In genomic region chr12:116383101-116383500, GRCm38 (mm10) we compare ENCODE assay signal across 12 mouse cellular contexts.
"Had no signal": no experiment of that assay in that cellular context is flagged by ENCODE, and none has a peak within 500 bp of the region (broad histone marks: within the 10 kb centered on the region; RNA-seq: fewer than 3 reads in every experiment).

No protein-coding gene starts in this region.

- ATAC-seq: liver, embryonic 12.5 days had no signal

- DNase-seq: kidney, adult 8-10 months; kidney, postnatal 25 days; midbrain, embryonic 14.5 days; right cerebral cortex, postnatal 4 days; spleen, adult 18-20 months; thymus, adult 18-20 months; thymus, postnatal 14 days had no signal

- H3K4me3 ChIP-seq: limb, embryonic 15.5 days; liver, embryonic 12.5 days; lung, embryonic 15.5 days; myocyte; neural tube, embryonic 15.5 days had no signal

- H3K27ac ChIP-seq: limb, embryonic 15.5 days; liver, embryonic 12.5 days; lung, embryonic 15.5 days; neural tube, embryonic 15.5 days had no signal

- H3K9ac ChIP-seq: limb, embryonic 15.5 days; liver, embryonic 12.5 days; lung, embryonic 15.5 days; neural tube, embryonic 15.5 days had no signal

- H3K27me3 ChIP-seq: limb, embryonic 15.5 days; liver, embryonic 12.5 days; lung, embryonic 15.5 days; neural tube, embryonic 15.5 days had no signal

- H3K9me3 ChIP-seq: limb, embryonic 15.5 days; liver, embryonic 12.5 days; lung, embryonic 15.5 days; neural tube, embryonic 15.5 days had no signal

- H3K4me1 ChIP-seq: limb, embryonic 15.5 days; liver, embryonic 12.5 days; lung, embryonic 15.5 days; neural tube, embryonic 15.5 days had no signal

- H3K4me2 ChIP-seq: limb, embryonic 15.5 days; liver, embryonic 12.5 days; lung, embryonic 15.5 days; neural tube, embryonic 15.5 days had no signal
